Mouse (Mus musculus) hindbrain, embryonic 14.5 days (tissue): ENCODE measurements at regions not wholly inside any gene's neighbourhood (a gene's known extent, or its start where the extent isn't known, plus 50 kb on each side); places are given as distances from the start of the nearest gene placed in this dataset. TPM values are rescaled to one million over a fixed set of nuclear protein-coding genes. Genes with fewer than 3 reads are reported as not detected.

Experiments
- microRNA counts: library from miRNA; unstranded; fragments of <30 nt; microRNA quantifications from one replicate; lab custom pipeline; 2016
- microRNA-seq: library from miRNA; unstranded; fragments of <30 nt; microRNA quantifications from one replicate; pipeline ENCODE4, GENCODE M21; 2016

MicroRNAs encoded in the stretch of these regions (microRNA counts, 519-probe panel; counts per million panel counts)
- not detected for microRNA mmu-miR-1952 (lab: Ali Mortazavi, UCI)

Small RNA genes in the stretch of these regions (microRNA-seq; reads per million reads assigned to microRNA genes)
- gene Mir1952, result not detected
